Mouse (Mus musculus): ENCODE results near the gene Avpi1.

GRCm38 (mm10) chr19:42086166-42086565 is 42.7 kb downstream of the Avpi1 start, which contains the start of gene Morn4:
- TF ChIP-seq CTCF (IDR thresholded peaks at IDR 0.05; ENCODE audit: control insufficient read depth, insufficient read depth, insufficient replicate concordance, low read depth, low read length), result no peak
- peak; percentile 99 for TF ChIP-seq POLR2A (IDR thresholded peaks at IDR 0.05; ENCODE audit: control insufficient read depth, low read depth, low read length)
